Mouse (Mus musculus) gastrocnemius, postnatal 4 days (tissue): ENCODE data around the gene Tmem11. TPM values are rescaled to one million over a fixed set of nuclear protein-coding genes. Genes with fewer than 3 reads are reported as not detected.

Experiments
- DNase-seq, 2 experiments: peaks; one replicate each; pipeline ENCODE4 v3.0.0; 2021 to 2022; ENCODE audit warnings: low spot score in 2 of 2, mixed read lengths in 2 of 2
- long read RNA-seq, 2 experiments: library from polyadenylated mRNA; stranded (forward); transcript quantifications; one replicate each; pipeline ENCODE4 v2.0.0; 2021
- total RNA-seq, 2 experiments: library from RNA; stranded (reverse); gene quantifications; 2 replicates each; pipeline ENCODE4 v1.2.3; 2021

Tmem11 gene
- 10 to 100 TPM; 46.3 to 50.8 TPM for total RNA-seq
- long read RNA-seq, experiment 1, transcript Tmem11-201 (2 exons, 1,457 nt): major isoform, 38 of 46 reads
- long read RNA-seq, experiment 1, partial matches to known transcripts: 0 of 46 reads
- long read RNA-seq, experiment 1, other reads (novel, unspliced or antisense): 4 of 46 reads
- long read RNA-seq, experiment 2, transcript Tmem11-201 (2 exons, 1,457 nt): major isoform, 27 of 31 reads
- long read RNA-seq, experiment 2, partial matches to known transcripts: 0 of 31 reads
- long read RNA-seq, experiment 2, other reads (novel, unspliced or antisense): 2 of 31 reads

GRCm38 (mm10) chr11:60878675-60879294 is at the start of gene Tmem11:
Gene Tmem11 (minus strand): TSS chr11:60879272.
- peak; percentile 87 to 94 for DNase-seq

- peak; percentile 74 to 87 for DNase-seq
Measured at GRCm38 (mm10) chr11:60927264-60927663, 48.2 kb upstream of the Tmem11 start.

- DNase-seq: no peak
Measured at GRCm38 (mm10) chr11:60924981-60925380, 45.9 kb upstream of the Tmem11 start.

GRCm38 (mm10) chr11:60924498-60924897 is 45.4 kb upstream of the Tmem11 start:
- no peak for DNase-seq

GRCm38 (mm10) chr11:60922964-60923363 is 43.9 kb upstream of the Tmem11 start:
- no peak for DNase-seq

- no peak for DNase-seq
Measured at GRCm38 (mm10) chr11:60922195-60922594, 43.1 kb upstream of the Tmem11 start.

- no peak for DNase-seq
Measured at GRCm38 (mm10) chr11:60920021-60920420, 40.9 kb upstream of the Tmem11 start.

- DNase-seq: no peak
Measured at GRCm38 (mm10) chr11:60915201-60915600, 36.1 kb upstream of the Tmem11 start.

GRCm38 (mm10) chr11:60914491-60914890 is 35.4 kb upstream of the Tmem11 start, which contains the start of gene Natd1:
Gene Natd1 (minus strand): TSS chr11:60914750.
- DNase-seq: no peak

GRCm38 (mm10) chr11:60913301-60914196 is 34.5 kb upstream of the Tmem11 start:
- peak; percentile 81 to 91 for DNase-seq

- no peak for DNase-seq
Measured at GRCm38 (mm10) chr11:60912525-60912973, 33.5 kb upstream of the Tmem11 start.

GRCm38 (mm10) chr11:60909626-60910025 is 30.6 kb upstream of the Tmem11 start:
- no peak for DNase-seq

- no peak for DNase-seq
Measured at GRCm38 (mm10) chr11:60908073-60908472, 29.0 kb upstream of the Tmem11 start.

- DNase-seq: no peak
Measured at GRCm38 (mm10) chr11:60906449-60906848, 27.4 kb upstream of the Tmem11 start.

GRCm38 (mm10) chr11:60905407-60906120 is 26.5 kb upstream of the Tmem11 start:
- DNase-seq: no peak

- DNase-seq: no peak
Measured at GRCm38 (mm10) chr11:60903661-60904061, 24.6 kb upstream of the Tmem11 start.

- DNase-seq: no peak
Measured at GRCm38 (mm10) chr11:60902486-60902885, 23.4 kb upstream of the Tmem11 start.

- DNase-seq: no peak
Measured at GRCm38 (mm10) chr11:60902001-60902400, 22.9 kb upstream of the Tmem11 start.

- DNase-seq: no peak
Measured at GRCm38 (mm10) chr11:60895915-60896314, 16.8 kb upstream of the Tmem11 start.

- DNase-seq: no peak
Measured at GRCm38 (mm10) chr11:60890744-60891143, 11.7 kb upstream of the Tmem11 start.

GRCm38 (mm10) chr11:60890286-60890685 is 11.2 kb upstream of the Tmem11 start:
- DNase-seq: no peak
